Mouse (Mus musculus) thymus, adult 2 months (tissue): Measurements from ENCODE around the gene Gm17571.

Experiments
- CTCF ChIP-seq: fragments of 200-500 bp; IDR thresholded peaks from 2 replicates; pipeline ENCODE4 v1.5.1; 2012; ENCODE audit warnings: mild to moderate bottlenecking, control low read depth, low read length, moderate library complexity, borderline replicate concordance; ENCODE audit not compliant: control insufficient read depth, poor library complexity, insufficient read depth; ENCODE audit errors: extremely low read depth
- POLR2A ChIP-seq: fragments of 200-500 bp; IDR thresholded peaks from 2 replicates; pipeline ENCODE4 v1.6.1; 2012; ENCODE audit warnings: mild to moderate bottlenecking, low read length, control low read depth, moderate library complexity; ENCODE audit not compliant: control insufficient read depth, poor library complexity, insufficient read depth; ENCODE audit errors: extremely low read depth

DNA sequence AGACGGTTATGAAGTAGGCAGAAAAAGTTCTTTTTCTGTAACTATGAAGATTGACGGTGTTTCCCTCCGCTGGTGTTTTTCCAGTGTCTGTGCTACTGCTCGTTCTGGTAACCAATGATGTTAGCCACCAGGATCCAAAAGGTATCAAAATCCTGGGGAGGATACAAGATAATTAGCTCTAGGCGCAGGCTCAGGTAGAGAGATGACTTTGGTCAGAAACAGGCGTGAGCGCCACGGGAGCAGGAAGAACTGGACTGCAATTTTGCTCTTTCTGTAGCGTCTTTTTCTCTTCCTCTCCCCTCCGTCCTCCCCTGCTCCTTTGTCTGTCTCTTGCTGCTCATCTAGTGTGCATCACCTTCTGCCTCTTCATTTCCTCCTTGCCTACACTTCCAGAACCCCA, 20.3 kb upstream of the Gm17571 start:
- TF ChIP-seq CTCF: no peak
- TF ChIP-seq POLR2A: no peak
